Mouse (Mus musculus): ENCODE results near the gene Rab11fip5. TPM values are rescaled to one million over a fixed set of nuclear protein-coding genes. Genes with fewer than 3 reads are reported as not detected.
A peak's percentile ranks its signal among the peaks of the same experiment; 100 is the strongest.

The Rab11fip5 gene
- polyA plus RNA-seq, 1 experiment from 2014 or later: 15.1 TPM

DNA sequence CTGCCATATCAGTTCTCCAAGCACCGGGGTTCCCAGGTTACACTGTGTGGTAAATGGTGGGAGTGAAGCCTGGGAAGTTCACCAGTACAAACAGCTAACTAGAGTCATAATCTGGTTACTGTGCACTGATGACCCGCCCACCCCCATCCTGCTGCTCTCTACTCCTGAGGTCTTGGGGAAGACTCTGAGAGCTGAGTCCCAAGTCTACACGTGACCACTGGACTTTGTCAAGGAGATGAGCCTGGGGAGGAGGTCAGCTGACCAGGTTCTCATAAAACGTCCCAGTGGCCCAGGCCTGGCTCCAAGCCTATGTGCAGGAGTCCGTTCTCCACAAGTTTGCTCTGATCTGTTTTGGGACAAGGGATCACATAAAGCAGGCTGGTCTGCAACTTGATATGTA is 14.1 kb downstream of the Rab11fip5 start:
- no peak overlapping the region for H3K27ac ChIP-seq (replicated peaks)
- ATAC-seq (ENCODE audit: low read depth): no peak
- H3K27me3 ChIP-seq: no peaks in the 10 kb centered on the region
- no peaks in the 10 kb centered on the region for H3K9me3 ChIP-seq
- no peaks in the 10 kb centered on the region for H3K36me3 ChIP-seq
- H3K4me2 ChIP-seq: no peak overlapping the region
- no peaks in the 10 kb centered on the region for H3K4me1 ChIP-seq (replicated peaks)
- WGBS: 80% methylated on average over 5 of the region's 5 CpGs
- no peak overlapping the region for H3K9ac ChIP-seq
- no peak overlapping the region for H3K4me3 ChIP-seq

DNA sequence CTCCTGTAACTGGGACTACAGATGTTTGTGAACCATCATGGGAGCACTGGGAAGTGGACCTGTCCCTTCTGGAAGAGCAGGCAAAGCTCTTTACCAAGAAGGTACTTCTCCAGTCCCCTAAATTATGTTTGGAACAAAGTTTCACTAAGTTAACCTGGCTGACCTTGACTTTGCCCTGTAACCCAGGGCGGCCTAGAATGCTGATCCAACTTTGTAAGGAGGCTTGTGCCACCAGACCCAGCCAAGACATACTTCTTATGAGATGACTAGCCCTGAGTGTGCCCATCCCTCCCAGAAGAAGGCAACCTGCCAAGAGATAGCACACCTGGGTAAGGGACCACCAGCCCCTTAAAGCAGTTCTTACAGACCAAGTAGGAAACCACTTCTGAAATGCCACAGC is 15.6 kb downstream of the Rab11fip5 start:
- WGBS: 91% methylated on average over 1 of the region's 1 CpGs
- Histone ChIP-seq H3K4me1 (replicated peaks) (no peaks in the 10 kb centered on the region), H3K4me2 (no peak overlapping the region), H3K9ac (no peak overlapping the region), H3K9me3 (no peaks in the 10 kb centered on the region), H3K27me3 (no peaks in the 10 kb centered on the region), H3K27ac (replicated peaks) (no peak overlapping the region), H3K36me3 (no peaks in the 10 kb centered on the region), H3K4me3 (no peak overlapping the region)
- no peak for ATAC-seq (ENCODE audit: low read depth)

DNA sequence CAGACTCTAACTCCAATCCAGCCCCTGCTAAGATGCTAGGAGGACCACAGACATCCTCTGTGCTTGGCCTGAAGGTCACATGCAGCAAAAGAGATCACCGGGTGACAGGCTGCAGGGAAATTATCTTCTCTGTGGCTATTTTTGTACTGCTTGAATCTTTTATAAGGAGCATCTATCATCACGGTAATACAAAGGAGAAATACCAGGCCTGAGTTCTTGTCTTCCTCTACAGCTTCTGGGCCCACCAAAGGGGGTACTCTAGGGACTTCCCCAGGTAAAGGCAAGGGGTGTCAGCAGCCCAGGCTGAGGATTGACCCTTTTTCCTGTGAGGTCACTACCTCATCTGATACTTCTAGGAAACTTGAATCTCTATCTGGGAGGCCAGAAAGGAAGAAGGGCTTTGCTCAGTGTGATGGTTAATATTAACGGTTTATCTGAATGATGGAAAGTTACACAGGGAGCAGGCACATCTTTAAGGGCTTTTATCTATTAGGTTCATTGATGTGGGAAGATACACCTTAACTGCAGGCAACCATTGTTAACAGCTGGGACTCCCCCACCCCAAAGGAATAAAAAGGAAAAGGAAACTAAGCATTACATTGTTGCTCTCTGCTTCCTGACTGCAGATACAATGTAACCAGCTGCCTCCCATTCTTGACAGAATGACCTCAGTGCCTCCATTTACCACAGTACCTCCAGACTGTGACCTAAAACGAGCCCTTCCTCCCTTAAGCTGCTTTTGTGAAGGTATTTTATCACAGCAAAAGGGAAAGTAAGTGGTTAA is 17.6 kb downstream of the Rab11fip5 start:
- no peaks in the 10 kb centered on the region for H3K9me3 ChIP-seq
- H3K4me1 ChIP-seq (replicated peaks): no peaks in the 10 kb centered on the region
- H3K9ac ChIP-seq: no peak overlapping the region
- H3K36me3 ChIP-seq: no peaks in the 10 kb centered on the region
- no peak for ATAC-seq (ENCODE audit: low read depth)
- no peak overlapping the region for H3K4me2 ChIP-seq
- 60% methylated on average over 4 of the region's 4 CpGs for WGBS
- no peak overlapping the region for H3K4me3 ChIP-seq
- H3K27ac ChIP-seq (replicated peaks): 0 out of 2 replicates have a peak overlapping the region, but pooled peaks have one; percentile 18
- H3K27me3 ChIP-seq: no peaks in the 10 kb centered on the region

DNA sequence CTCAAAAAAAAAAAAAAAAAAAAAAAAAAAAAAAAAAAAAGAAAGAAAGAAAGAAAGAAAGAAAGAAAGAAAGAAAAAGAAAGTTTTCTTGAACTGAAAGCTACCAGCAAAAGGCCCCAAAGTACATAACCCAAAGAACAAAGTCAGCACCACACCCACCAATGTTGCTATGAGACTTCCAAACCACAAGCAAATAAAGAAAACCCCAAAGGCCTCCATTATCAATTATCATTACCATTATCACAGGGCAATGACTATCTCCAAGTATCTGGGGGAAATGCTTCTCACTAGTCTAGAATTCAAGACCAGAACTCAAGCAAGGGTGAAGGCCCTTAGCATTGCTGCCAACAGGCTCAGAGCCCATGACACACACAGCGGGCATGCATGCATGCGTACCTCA is 18.7 kb downstream of the Rab11fip5 start:
- Histone ChIP-seq H3K4me3 (no peak overlapping the region), H3K9ac (no peak overlapping the region), H3K27me3 (no peaks in the 10 kb centered on the region), H3K4me1 (replicated peaks) (no peaks in the 10 kb centered on the region), H3K9me3 (no peaks in the 10 kb centered on the region), H3K27ac (replicated peaks) (no peak overlapping the region), H3K4me2 (no peak overlapping the region), H3K36me3 (no peaks in the 10 kb centered on the region)
- ATAC-seq (ENCODE audit: low read depth): no peak
- WGBS: 92% methylated on average over 2 of the region's 2 CpGs

DNA sequence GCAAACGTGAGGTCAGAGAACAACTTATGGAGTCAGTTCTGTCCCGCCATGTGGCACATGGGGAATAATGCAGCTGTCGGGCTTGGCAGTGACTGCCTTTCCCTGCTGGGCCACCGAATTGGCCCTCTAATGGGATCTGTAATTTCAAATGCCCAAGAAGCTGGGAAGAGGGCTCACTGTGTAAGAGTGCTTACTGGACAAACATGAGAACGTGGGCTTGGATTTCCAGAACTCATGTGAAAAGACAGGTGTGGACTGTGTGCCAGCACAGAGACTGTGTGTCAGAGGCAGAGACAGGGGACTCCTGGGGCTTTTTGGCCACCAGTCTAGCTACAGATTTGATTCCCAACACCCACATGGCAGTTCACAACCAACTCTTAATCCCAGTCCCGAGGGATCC is 19.7 kb downstream of the Rab11fip5 start:
- Histone ChIP-seq H3K27ac (replicated peaks) (no peak overlapping the region), H3K36me3 (no peaks in the 10 kb centered on the region), H3K4me1 (replicated peaks) (no peaks in the 10 kb centered on the region), H3K9ac (no peak overlapping the region), H3K4me2 (no peak overlapping the region), H3K9me3 (no peaks in the 10 kb centered on the region), H3K27me3 (no peaks in the 10 kb centered on the region), H3K4me3 (no peak overlapping the region)
- WGBS: 59% methylated on average over 6 of the region's 6 CpGs
- no peak for ATAC-seq (ENCODE audit: low read depth)

DNA sequence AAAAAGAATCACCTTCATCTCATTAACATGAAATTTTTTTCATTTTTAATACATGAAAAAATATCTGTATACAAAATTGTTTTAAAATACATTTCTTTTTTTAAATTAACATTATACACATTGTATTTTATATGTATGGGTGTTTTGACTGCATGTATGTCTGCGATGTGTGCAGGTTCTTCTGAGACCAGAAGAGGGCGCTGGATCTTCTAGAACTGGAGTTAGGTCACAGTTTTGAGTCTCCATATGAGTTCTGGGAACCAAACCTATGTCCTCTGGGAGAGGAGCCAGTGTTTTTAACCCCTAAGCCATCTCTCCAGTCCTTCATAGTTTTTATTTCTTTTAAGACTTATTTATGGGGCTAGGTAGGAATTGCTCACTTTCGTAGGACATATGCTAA is 20.7 kb downstream of the Rab11fip5 start:
- ATAC-seq (ENCODE audit: low read depth): no peak
- 62% methylated on average over 3 of the region's 3 CpGs for WGBS
- Histone ChIP-seq H3K4me2 (no peak overlapping the region), H3K9me3 (no peaks in the 10 kb centered on the region), H3K9ac (no peak overlapping the region), H3K4me3 (no peak overlapping the region), H3K27ac (replicated peaks) (no peak overlapping the region), H3K4me1 (replicated peaks) (no peaks in the 10 kb centered on the region), H3K27me3 (no peaks in the 10 kb centered on the region), H3K36me3 (peaks cover 3% of the 10 kb centered on the region; the same call in 1 of the 2 replicates)

DNA sequence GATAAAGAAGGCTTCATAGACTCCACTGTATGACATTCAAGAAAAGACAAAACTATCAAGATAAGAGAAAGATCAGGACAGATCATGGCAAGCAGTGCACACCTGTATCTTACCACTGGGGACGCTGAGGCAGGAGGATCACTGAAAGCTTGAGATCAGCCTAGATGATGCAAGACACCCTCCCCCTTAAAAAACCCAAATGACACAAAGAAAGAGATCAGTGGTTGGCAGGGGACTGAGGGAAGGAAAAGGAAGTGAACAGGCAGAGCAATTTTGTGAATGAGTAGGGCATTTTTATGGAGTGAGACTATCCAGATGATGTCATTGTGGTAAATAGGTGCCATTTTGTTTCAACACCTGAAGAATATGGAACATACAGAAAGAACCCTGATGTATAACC is 24.3 kb downstream of the Rab11fip5 start:
- Histone ChIP-seq H3K4me3 (no peak overlapping the region), H3K27me3 (no peaks in the 10 kb centered on the region), H3K27ac (replicated peaks) (no peak overlapping the region), H3K9ac (no peak overlapping the region), H3K4me2 (no peak overlapping the region), H3K9me3 (no peaks in the 10 kb centered on the region), H3K4me1 (replicated peaks) (no peaks in the 10 kb centered on the region), H3K36me3 (peaks cover 20% of the 10 kb centered on the region)
- WGBS: 93% methylated on average over 1 of the region's 1 CpGs
- no peak for ATAC-seq (ENCODE audit: low read depth)

DNA sequence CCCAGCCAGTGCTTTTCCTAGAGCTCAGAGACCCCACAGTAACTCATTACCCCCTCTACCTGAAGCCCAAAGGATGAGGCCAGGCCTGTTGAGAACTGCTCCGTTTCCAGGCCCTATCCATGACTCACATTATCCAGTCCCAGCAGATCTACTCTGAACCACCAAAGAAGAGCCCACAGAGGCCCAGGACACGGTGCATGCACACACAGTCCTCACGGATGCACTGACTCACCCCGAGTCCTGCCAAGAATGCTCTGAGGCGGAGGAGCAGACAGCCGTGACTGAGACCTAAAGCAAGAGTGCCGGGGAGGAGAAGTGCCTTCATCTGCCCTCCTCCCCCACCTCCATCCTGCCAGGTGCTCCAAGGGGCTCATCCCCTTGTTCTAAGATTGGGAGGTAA is 25.2 kb downstream of the Rab11fip5 start:
- H3K9ac ChIP-seq: no peak overlapping the region

DNA sequence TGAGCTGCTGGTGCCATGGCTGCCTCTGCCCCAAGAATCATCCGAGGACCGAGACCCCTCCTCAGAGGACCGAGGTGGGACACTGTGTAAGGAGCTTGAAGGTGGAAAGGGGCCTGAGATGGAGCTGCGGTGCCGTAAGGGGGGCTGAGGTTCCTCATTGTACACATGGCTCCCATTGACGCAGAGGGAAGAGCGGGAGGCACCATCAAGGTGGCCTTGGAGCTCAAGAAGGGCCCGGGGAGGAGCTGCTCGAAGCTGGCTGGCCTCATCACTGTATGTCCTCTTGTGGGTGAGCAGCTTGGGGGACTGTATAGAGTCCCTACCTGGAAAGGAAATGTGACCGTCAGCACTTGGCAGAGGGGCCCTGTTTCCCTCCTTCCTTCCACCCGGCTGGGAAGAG is 26.3 kb downstream of the Rab11fip5 start:
- H3K4me2 ChIP-seq: no peak overlapping the region
- peaks cover 20% of the 10 kb centered on the region for H3K36me3 ChIP-seq
- no peak for ATAC-seq (ENCODE audit: low read depth)
- no peak overlapping the region for H3K27ac ChIP-seq (replicated peaks)
- H3K4me1 ChIP-seq (replicated peaks): no peaks in the 10 kb centered on the region
- H3K9me3 ChIP-seq: no peaks in the 10 kb centered on the region
- no peak overlapping the region for H3K4me3 ChIP-seq
- H3K9ac ChIP-seq: no peak overlapping the region
- WGBS: 88% methylated on average over 11 of the region's 11 CpGs
- no peaks in the 10 kb centered on the region for H3K27me3 ChIP-seq

More for the DNA sequence above, 25.2 kb downstream of the Rab11fip5 start:
- Histone ChIP-seq H3K27me3 (no peaks in the 10 kb centered on the region), H3K36me3 (peaks cover 20% of the 10 kb centered on the region), H3K27ac (replicated peaks) (no peak overlapping the region), H3K9me3 (no peaks in the 10 kb centered on the region), H3K4me2 (no peak overlapping the region), H3K4me3 (no peak overlapping the region), H3K4me1 (replicated peaks) (no peaks in the 10 kb centered on the region)
- ATAC-seq (ENCODE audit: low read depth): no peak
- 72% methylated on average over 7 of the region's 7 CpGs for WGBS

DNA sequence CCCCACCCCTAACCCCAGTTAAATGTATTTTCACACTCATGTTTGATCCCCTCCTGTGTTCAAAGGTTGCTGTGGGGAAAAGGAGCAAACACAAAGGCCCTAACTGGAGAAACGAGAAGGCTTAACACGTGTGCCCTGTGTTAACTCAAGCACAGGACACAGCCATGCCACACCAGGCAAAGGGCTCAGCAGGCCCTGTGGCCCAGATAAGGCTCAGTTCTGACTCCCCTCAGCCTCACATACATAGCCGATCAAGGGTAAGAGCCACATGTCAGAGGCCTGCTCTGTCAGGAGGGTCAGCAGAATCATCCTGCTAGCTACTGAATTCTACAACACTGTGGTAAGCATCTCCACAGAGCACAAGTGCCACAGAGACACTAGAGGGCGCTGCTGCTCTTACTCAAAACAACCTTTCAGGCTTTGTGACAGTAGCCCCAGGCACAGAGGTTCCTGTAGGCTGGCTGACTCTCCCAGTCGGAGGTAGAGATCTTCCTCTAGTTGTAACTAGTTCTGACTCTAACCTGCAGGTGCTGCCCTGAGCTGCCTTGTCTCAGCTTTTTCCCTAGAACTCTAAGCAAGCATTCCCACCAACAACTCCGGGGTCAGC is 28.3 kb downstream of the Rab11fip5 start:
- Histone ChIP-seq H3K36me3 (peaks cover 29% of the 10 kb centered on the region), H3K27ac (replicated peaks) (no peak overlapping the region), H3K4me3 (no peak overlapping the region), H3K27me3 (0 out of 2 replicates have a peak, but pooled peaks cover 2% of the 10 kb centered on the region), H3K4me1 (replicated peaks) (no peaks in the 10 kb centered on the region), H3K4me2 (no peak overlapping the region), H3K9me3 (no peaks in the 10 kb centered on the region), H3K9ac (no peak overlapping the region)
- 42% methylated on average over 6 of the region's 6 CpGs for WGBS
- ATAC-seq (ENCODE audit: low read depth): peak; percentile 83

DNA sequence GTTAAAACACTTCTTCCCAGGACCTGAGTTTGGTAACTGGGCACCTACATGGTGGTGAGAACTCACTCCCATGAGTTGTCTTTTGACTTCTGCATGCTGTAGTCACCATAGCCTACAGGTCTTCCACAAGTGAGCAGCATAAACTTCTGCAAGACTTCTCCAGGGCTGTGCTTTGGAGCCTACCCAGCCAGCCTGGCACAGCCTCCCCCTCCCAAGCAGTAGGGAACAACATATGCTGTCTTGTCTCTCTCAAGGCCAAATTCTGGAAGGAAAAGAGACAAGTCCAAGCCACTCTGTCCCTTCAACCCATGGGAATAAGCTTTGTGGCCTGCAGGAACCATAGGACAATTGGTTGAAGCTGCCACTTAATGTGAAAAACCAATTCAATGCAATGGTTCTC is 29.5 kb downstream of the Rab11fip5 start:
- H3K4me2 ChIP-seq: no peak overlapping the region
- ATAC-seq (ENCODE audit: low read depth): no peak
- 0 out of 2 replicates have a peak, but pooled peaks cover 2% of the 10 kb centered on the region for H3K27me3 ChIP-seq
- H3K27ac ChIP-seq (replicated peaks): no peak overlapping the region
- H3K9me3 ChIP-seq: no peaks in the 10 kb centered on the region
- H3K36me3 ChIP-seq: peaks cover 34% of the 10 kb centered on the region
- no peak overlapping the region for H3K4me3 ChIP-seq
- no peak overlapping the region for H3K9ac ChIP-seq
- no peaks in the 10 kb centered on the region for H3K4me1 ChIP-seq (replicated peaks)

DNA sequence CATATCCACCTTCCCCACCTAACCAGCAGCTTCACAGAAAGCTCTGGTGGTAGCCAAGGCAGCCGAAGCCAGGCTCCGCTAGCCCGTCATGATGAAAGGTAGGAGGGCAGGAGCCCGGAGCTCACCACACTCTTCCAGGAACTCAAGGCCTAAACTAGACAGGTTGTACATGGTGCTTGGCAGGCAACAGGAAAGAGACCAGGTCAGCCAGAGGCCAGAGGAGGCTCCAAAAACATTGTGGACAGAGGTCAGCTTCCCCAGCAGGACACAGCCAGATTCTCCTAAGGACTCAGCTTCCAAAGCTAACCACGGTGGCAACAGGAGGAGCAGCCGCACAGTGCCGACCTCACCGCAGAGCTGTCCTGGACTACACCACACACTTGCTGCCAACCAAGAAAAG is 31.4 kb downstream of the Rab11fip5 start:
- 87% methylated on average over 8 of the region's 8 CpGs for WGBS
- peaks cover 24% of the 10 kb centered on the region for H3K36me3 ChIP-seq
- no peak overlapping the region for H3K9ac ChIP-seq
- no peaks in the 10 kb centered on the region for H3K9me3 ChIP-seq
- H3K27ac ChIP-seq (replicated peaks): no peak overlapping the region
- H3K4me3 ChIP-seq: no peak overlapping the region
- H3K27me3 ChIP-seq: 0 out of 2 replicates have a peak, but pooled peaks cover 2% of the 10 kb centered on the region
- H3K4me1 ChIP-seq (replicated peaks): no peaks in the 10 kb centered on the region
- no peak for ATAC-seq (ENCODE audit: low read depth)
- H3K4me2 ChIP-seq: no peak overlapping the region

Data from neural tube, embryonic 13.5 days (tissue).